Mouse (Mus musculus): ENCODE measurements around the gene Hoxc6. TPM values are rescaled to one million over a fixed set of nuclear protein-coding genes. Genes with fewer than 3 reads are reported as not detected.

Gene Hoxc6
- polyA plus RNA-seq, 1 experiment from 2014 or later: 1.3 TPM

- H3K4me1 ChIP-seq (replicated peaks; ENCODE audit: control insufficient read depth, insufficient read depth, low read length): no peaks in the 10 kb centered on the region
- no peaks in the 10 kb centered on the region for H3K9me3 ChIP-seq (ENCODE audit: control insufficient read depth, low read length)
- no peak for DNase-seq (ENCODE audit: low spot score)
- no peak for ATAC-seq (replicated peaks; ENCODE audit: low FRiP score)
- WGBS: 24% methylated on average over 9 of the region's 9 CpGs
- H3K27ac ChIP-seq (ENCODE audit: low read depth, low read length): no peak within 1 kb of the TSS
- H3K36me3 ChIP-seq (ENCODE audit: control insufficient read depth, insufficient read depth, low read length): no peaks in the 10 kb centered on the region
- H3K9ac ChIP-seq (ENCODE audit: low read depth, low read length): no peak within 1 kb of the TSS
- H3K4me3 ChIP-seq (ENCODE audit: low read depth, low read length): no peak within 1 kb of the TSS
- H3K4me2 ChIP-seq: no peak within 1 kb of the TSS
- H3K27me3 ChIP-seq (replicated peaks; ENCODE audit: control insufficient read depth, insufficient read depth, low read length): peaks cover 96% of the 10 kb centered on the region
Measured at GRCm38 (mm10) chr15:103018636-103019035, 20.6 kb downstream of the Hoxc6 start, which contains the start of gene Hoxc4. Gene Hoxc4, plus strand, starts transcription at chr15:103018934.

GRCm38 (mm10) chr15:103020899-103021418, 22.9 kb downstream of the Hoxc6 start:
- Histone ChIP-seq H3K4me2 (peak overlapping the region; percentile 15; the same call in 1 of the 2 replicates), H3K9ac (ENCODE audit: low read depth, low read length) (no peak overlapping the region)
- WGBS: under 1% methylated on average over 8 of the region's 8 CpGs

DNA sequence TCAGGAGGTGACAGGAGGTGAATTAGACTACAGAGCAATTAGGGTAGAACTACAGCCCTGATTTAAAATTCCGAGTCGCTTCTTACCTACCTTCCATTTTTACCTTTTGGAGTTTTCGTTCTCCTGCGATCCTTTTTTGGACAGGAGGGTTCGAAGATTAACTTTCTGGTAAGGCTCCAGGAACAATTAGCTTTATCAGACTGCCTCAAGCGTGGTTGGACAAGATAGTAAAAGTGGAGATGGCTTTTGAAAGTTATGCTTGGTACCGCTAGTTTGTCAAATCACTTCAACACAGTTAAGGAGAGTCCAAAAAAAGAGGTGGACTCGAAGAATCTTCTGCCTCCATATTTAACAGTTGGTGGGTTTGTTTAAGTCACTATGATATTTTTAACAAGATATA, 23.5 kb downstream of the Hoxc6 start:
- ATAC-seq (replicated peaks; ENCODE audit: low FRiP score) (no peak), DNase-seq (ENCODE audit: low spot score) (no peak)
- Histone ChIP-seq H3K27me3 (replicated peaks; ENCODE audit: control insufficient read depth, insufficient read depth, low read length) (peaks cover 95% of the 10 kb centered on the region), H3K36me3 (ENCODE audit: control insufficient read depth, insufficient read depth, low read length) (no peaks in the 10 kb centered on the region), H3K9ac (ENCODE audit: low read depth, low read length) (no peak overlapping the region), H3K4me2 (peak overlapping the region; percentile 15; the same call in 1 of the 2 replicates), H3K27ac (ENCODE audit: low read depth, low read length) (no peak overlapping the region), H3K4me1 (replicated peaks; ENCODE audit: control insufficient read depth, insufficient read depth, low read length) (no peaks in the 10 kb centered on the region), H3K4me3 (ENCODE audit: low read depth, low read length) (no peak overlapping the region), H3K9me3 (ENCODE audit: control insufficient read depth, low read length) (no peaks in the 10 kb centered on the region)
- 15% methylated on average over 8 of the region's 8 CpGs for WGBS

More at GRCm38 (mm10) chr15:103020899-103021418, 22.9 kb downstream of the Hoxc6 start:
- no peaks in the 10 kb centered on the region for H3K9me3 ChIP-seq (ENCODE audit: control insufficient read depth, low read length)
- DNase-seq (ENCODE audit: low spot score): no peak
- H3K36me3 ChIP-seq (ENCODE audit: control insufficient read depth, insufficient read depth, low read length): no peaks in the 10 kb centered on the region
- no peak for ATAC-seq (replicated peaks; ENCODE audit: low FRiP score)
- H3K27me3 ChIP-seq (replicated peaks; ENCODE audit: control insufficient read depth, insufficient read depth, low read length): peaks cover 95% of the 10 kb centered on the region
- no peaks in the 10 kb centered on the region for H3K4me1 ChIP-seq (replicated peaks; ENCODE audit: control insufficient read depth, insufficient read depth, low read length)
- H3K4me3 ChIP-seq (ENCODE audit: low read depth, low read length): no peak overlapping the region
- no peak overlapping the region for H3K27ac ChIP-seq (ENCODE audit: low read depth, low read length)

DNA sequence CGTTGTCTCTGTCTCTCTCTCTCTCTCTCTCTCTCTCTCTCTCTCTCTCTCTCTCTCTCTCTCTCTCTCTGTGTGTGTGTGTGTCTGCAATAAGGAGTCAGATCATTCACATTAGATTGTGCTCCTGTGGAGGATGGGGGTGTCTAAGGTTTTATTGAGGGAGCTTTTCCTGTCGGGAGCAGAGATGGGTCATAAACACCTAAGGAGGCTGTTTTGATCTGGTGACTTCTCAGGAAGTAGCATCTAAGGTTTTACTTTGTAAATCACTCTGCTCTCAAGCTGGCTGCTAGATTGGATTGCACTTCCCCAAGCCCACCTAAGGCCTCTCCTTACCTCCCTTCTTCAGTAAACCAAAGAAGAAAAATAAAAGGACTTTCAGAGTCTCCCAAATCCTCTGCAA, 26.1 kb downstream of the Hoxc6 start:
- no peak overlapping the region for H3K27ac ChIP-seq (ENCODE audit: low read depth, low read length)
- H3K4me2 ChIP-seq: no peak overlapping the region
- no peaks in the 10 kb centered on the region for H3K36me3 ChIP-seq (ENCODE audit: control insufficient read depth, insufficient read depth, low read length)
- ATAC-seq (replicated peaks; ENCODE audit: low FRiP score) (no peak), DNase-seq (ENCODE audit: low spot score) (no peak)
- H3K9me3 ChIP-seq (ENCODE audit: control insufficient read depth, low read length): no peaks in the 10 kb centered on the region
- no peaks in the 10 kb centered on the region for H3K4me1 ChIP-seq (replicated peaks; ENCODE audit: control insufficient read depth, insufficient read depth, low read length)
- 4% methylated on average over 2 of the region's 2 CpGs for WGBS
- H3K4me3 ChIP-seq (ENCODE audit: low read depth, low read length): no peak overlapping the region
- H3K27me3 ChIP-seq (replicated peaks; ENCODE audit: control insufficient read depth, insufficient read depth, low read length): peaks cover 95% of the 10 kb centered on the region
- H3K9ac ChIP-seq (ENCODE audit: low read depth, low read length): no peak overlapping the region

GRCm38 (mm10) chr15:103027266-103028235, 29.5 kb downstream of the Hoxc6 start:
- Histone ChIP-seq H3K4me2 (peak overlapping the region; percentile 16), H3K36me3 (ENCODE audit: control insufficient read depth, insufficient read depth, low read length) (no peaks in the 10 kb centered on the region), H3K27ac (ENCODE audit: low read depth, low read length) (no peak overlapping the region), H3K9ac (ENCODE audit: low read depth, low read length) (no peak overlapping the region), H3K4me1 (replicated peaks; ENCODE audit: control insufficient read depth, insufficient read depth, low read length) (no peaks in the 10 kb centered on the region), H3K4me3 (ENCODE audit: low read depth, low read length) (0 out of 2 replicates have a peak overlapping the region, but pooled peaks have one; percentile 8), H3K27me3 (replicated peaks; ENCODE audit: control insufficient read depth, insufficient read depth, low read length) (peaks cover 94% of the 10 kb centered on the region), H3K9me3 (ENCODE audit: control insufficient read depth, low read length) (no peaks in the 10 kb centered on the region)
- 4% methylated on average over 43 of the region's 43 CpGs for WGBS
- DNase-seq (ENCODE audit: low spot score): no peak
- ATAC-seq (replicated peaks; ENCODE audit: low FRiP score): no peak

DNA sequence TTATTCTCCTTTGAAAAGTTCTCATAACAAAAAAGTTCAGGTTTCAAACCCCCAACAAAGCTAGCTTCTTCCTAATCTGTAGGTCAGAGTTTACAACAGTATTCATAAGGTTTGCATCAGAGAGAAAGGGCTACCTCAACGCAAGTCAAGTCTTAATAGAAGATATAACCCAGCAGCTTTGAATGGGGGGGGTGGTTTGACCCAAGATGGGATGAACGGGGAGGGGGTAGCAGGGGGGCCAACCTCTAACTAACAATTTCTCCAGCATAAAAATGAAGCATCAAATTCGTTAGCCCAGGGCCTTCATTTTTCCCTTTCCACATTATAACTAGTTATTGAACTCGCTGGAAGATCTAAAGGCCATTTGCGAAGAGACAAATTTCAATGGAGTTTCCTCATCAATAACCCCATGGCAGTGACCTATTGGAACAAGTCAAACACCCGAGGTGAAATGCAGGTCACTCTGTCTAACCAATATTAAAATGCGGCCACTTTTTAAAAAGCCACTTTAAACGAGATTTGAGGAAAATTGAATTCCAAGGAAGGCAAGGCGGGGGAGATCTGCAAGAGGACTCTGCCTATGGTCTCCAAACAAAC, 31.0 kb downstream of the Hoxc6 start:
- Histone ChIP-seq H3K9ac (ENCODE audit: low read depth, low read length) (no peak overlapping the region), H3K4me3 (ENCODE audit: low read depth, low read length) (no peak overlapping the region), H3K4me2 (no peak overlapping the region), H3K9me3 (ENCODE audit: control insufficient read depth, low read length) (no peaks in the 10 kb centered on the region), H3K36me3 (ENCODE audit: control insufficient read depth, insufficient read depth, low read length) (no peaks in the 10 kb centered on the region), H3K27ac (ENCODE audit: low read depth, low read length) (no peak overlapping the region), H3K27me3 (replicated peaks; ENCODE audit: control insufficient read depth, insufficient read depth, low read length) (peaks cover 96% of the 10 kb centered on the region), H3K4me1 (replicated peaks; ENCODE audit: control insufficient read depth, insufficient read depth, low read length) (0 out of 2 replicates have a peak, but pooled peaks cover 2% of the 10 kb centered on the region)
- no peak for DNase-seq (ENCODE audit: low spot score)
- ATAC-seq (replicated peaks; ENCODE audit: low FRiP score): no peak
- 22% methylated on average over 9 of the region's 9 CpGs for WGBS

DNA sequence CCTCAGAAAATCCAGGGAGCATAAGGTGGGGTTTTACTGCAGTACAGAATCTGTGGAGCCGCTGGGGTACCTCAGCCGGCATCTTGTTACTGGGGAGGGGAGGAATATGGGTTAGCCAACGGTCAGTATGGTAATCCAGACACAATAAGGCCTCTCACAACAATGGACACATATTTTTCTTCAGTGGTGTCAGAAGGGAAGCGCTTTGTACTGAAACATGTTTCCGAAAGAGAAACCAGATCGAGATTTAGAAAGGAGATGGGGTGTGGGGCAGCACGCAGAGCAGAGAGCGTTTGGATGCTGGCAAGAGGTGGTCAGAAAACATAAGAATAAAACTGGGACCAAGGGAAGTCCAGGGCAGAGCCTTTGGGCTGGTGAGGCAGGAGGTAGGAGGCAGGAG, 32.1 kb downstream of the Hoxc6 start:
- Histone ChIP-seq H3K9me3 (ENCODE audit: control insufficient read depth, low read length) (no peaks in the 10 kb centered on the region), H3K9ac (ENCODE audit: low read depth, low read length) (no peak overlapping the region), H3K4me3 (ENCODE audit: low read depth, low read length) (no peak overlapping the region), H3K36me3 (ENCODE audit: control insufficient read depth, insufficient read depth, low read length) (no peaks in the 10 kb centered on the region), H3K4me2 (no peak overlapping the region), H3K27ac (ENCODE audit: low read depth, low read length) (no peak overlapping the region), H3K4me1 (replicated peaks; ENCODE audit: control insufficient read depth, insufficient read depth, low read length) (0 out of 2 replicates have a peak, but pooled peaks cover 3% of the 10 kb centered on the region), H3K27me3 (replicated peaks; ENCODE audit: control insufficient read depth, insufficient read depth, low read length) (peaks cover 96% of the 10 kb centered on the region)
- DNase-seq (ENCODE audit: low spot score): no peak
- WGBS: 12% methylated on average over 8 of the region's 8 CpGs
- no peak for ATAC-seq (replicated peaks; ENCODE audit: low FRiP score)

GRCm38 (mm10) chr15:103032167-103032566, 34.1 kb downstream of the Hoxc6 start:
- Histone ChIP-seq H3K4me1 (replicated peaks; ENCODE audit: control insufficient read depth, insufficient read depth, low read length) (0 out of 2 replicates have a peak, but pooled peaks cover 3% of the 10 kb centered on the region), H3K9ac (ENCODE audit: low read depth, low read length) (no peak overlapping the region), H3K27ac (ENCODE audit: low read depth, low read length) (no peak overlapping the region), H3K4me2 (no peak overlapping the region), H3K9me3 (ENCODE audit: control insufficient read depth, low read length) (no peaks in the 10 kb centered on the region), H3K36me3 (ENCODE audit: control insufficient read depth, insufficient read depth, low read length) (no peaks in the 10 kb centered on the region), H3K27me3 (replicated peaks; ENCODE audit: control insufficient read depth, insufficient read depth, low read length) (peaks cover 96% of the 10 kb centered on the region), H3K4me3 (ENCODE audit: low read depth, low read length) (no peak overlapping the region)
- WGBS: 0% methylated on average over 3 of the region's 3 CpGs
- DNase-seq (ENCODE audit: low spot score) (no peak), ATAC-seq (replicated peaks; ENCODE audit: low FRiP score) (no peak)
